Mouse (Mus musculus) liver, embryonic 14 days (tissue): Measurements from ENCODE around the gene Stim2. TPM values are rescaled to one million over a fixed set of nuclear protein-coding genes. Genes with fewer than 3 reads are reported as not detected.

Experiments
- polyA plus RNA-seq: library from polyadenylated mRNA; depleted of rRNA; stranded (reverse); fragments of >200 nt; gene quantifications from 2 replicates; pipeline ENCODE4 v1.2.3, GENCODE M21; 2012; rRNA removed

Gene Stim2
- 2.4 and 2.5 TPM in 2 replicates for polyA plus RNA-seq

DNA sequence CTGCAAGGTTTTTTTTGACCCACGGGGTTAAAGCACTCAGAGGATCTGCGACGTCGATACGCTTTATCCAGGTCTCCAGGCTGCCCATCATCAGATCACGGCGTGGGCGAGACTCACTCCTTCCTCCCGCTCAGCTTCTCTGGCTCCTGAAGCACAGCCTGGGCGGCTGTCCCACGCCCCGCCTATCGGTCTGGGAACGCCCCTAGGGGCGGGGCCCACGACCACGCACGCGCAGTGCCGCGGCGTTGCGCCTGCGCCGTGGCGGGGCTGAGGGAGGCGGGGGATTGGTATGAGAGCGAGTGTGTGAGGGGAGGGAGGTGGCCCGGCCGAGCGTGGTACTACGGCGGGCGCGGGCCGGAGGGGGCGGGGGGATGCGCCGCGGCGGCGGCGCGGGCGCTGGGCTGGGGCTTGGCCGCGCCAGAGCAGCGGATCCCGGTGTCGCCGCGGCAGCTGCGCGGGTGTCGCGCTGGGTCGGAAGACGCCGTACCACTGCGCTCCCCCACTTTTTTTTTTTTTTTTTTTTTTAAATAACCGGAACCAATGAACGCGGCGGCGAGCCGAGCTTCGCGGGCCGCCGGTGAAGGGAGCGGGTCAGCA, at the start of gene Stim2:
Gene Stim2 (plus strand): TSS at position 354 of the 597 bp plus-strand sequence.

Other genes with a start within 250 kb of the Stim2 start
- gene Tbc1d19, start 188.9 kb upstream of the Stim2 start, polyA plus RNA-seq, result 3.7 and 4.0 TPM in 2 replicates